Mouse (Mus musculus) kidney, embryonic 15.5 days (tissue): ENCODE measurements at regions not wholly inside any gene's neighbourhood (a gene's known extent, or its start where the extent isn't known, plus 50 kb on each side); places are given as distances from the start of the nearest gene placed in this dataset.

Source experiments
- ATAC-seq: fragments of 200-750 bp; cut with Nextera tagmentation; replicated peaks from 2 replicates; pipeline ENCODE4 v1.8.0; 2017; ENCODE audit warnings: moderate TSS enrichment; ENCODE audit not compliant: low FRiP score
- H3K27ac ChIP-seq: fragments of 300-500 bp; sonication (generic); 2 replicates; pipeline ENCODE4 v1.5.1; 2015; ENCODE audit warnings: mild to moderate bottlenecking, inconsistent platforms
- H3K27me3 ChIP-seq: fragments of 300-500 bp; sonication (generic); 2 replicates; pipeline ENCODE4 v1.6.1; 2015; ENCODE audit warnings: inconsistent platforms
- H3K36me3 ChIP-seq: fragments of 300-500 bp; sonication (generic); 2 replicates; pipeline ENCODE4 v1.6.1; 2015; ENCODE audit warnings: inconsistent platforms
- H3K4me1 ChIP-seq: fragments of 300-500 bp; sonication (generic); 2 replicates; pipeline ENCODE4 v1.6.1; 2015; ENCODE audit warnings: inconsistent platforms
- H3K4me2 ChIP-seq: fragments of 300-500 bp; sonication (generic); 2 replicates; pipeline ENCODE4 v1.6.1; 2015; ENCODE audit warnings: moderate library complexity, mild to moderate bottlenecking, inconsistent platforms
- H3K4me3 ChIP-seq: fragments of 300-500 bp; sonication (generic); replicated peaks from 2 replicates; pipeline ENCODE4 v1.5.1; 2015; ENCODE audit warnings: mild to moderate bottlenecking, inconsistent platforms
- H3K9ac ChIP-seq: fragments of 300-500 bp; sonication (generic); 2 replicates; pipeline ENCODE4 v1.6.1; 2015; ENCODE audit warnings: mild to moderate bottlenecking, inconsistent platforms
- H3K9me3 ChIP-seq: fragments of 300-500 bp; sonication (generic); replicated peaks from 2 replicates; pipeline ENCODE4 v1.6.1; 2016; ENCODE audit warnings: inconsistent platforms
- WGBS: fragments of 180-500 bp; shearing (Covaris S2); methylation state at CpG from one replicate; pipeline ENCODE4 v1.1.7; 2015; ENCODE audit warnings: mixed read lengths; 5-methylcytosine and 5-hydroxymethylcytosine counted together

GRCm38 (mm10) chr13:110845695-110846094 is 409.1 kb upstream of the Actbl2 start:
- Histone ChIP-seq H3K36me3 (no peaks in the 10 kb centered on the region), H3K27ac (no peak overlapping the region), H3K9me3 (no peaks in the 10 kb centered on the region), H3K4me1 (no peaks in the 10 kb centered on the region), H3K9ac (no peak overlapping the region), H3K4me2 (no peak overlapping the region), H3K4me3 (no peak overlapping the region), H3K27me3 (no peaks in the 10 kb centered on the region)
- ATAC-seq: no peak
- WGBS: 87% methylated on average over 2 of the region's 2 CpGs

DNA sequence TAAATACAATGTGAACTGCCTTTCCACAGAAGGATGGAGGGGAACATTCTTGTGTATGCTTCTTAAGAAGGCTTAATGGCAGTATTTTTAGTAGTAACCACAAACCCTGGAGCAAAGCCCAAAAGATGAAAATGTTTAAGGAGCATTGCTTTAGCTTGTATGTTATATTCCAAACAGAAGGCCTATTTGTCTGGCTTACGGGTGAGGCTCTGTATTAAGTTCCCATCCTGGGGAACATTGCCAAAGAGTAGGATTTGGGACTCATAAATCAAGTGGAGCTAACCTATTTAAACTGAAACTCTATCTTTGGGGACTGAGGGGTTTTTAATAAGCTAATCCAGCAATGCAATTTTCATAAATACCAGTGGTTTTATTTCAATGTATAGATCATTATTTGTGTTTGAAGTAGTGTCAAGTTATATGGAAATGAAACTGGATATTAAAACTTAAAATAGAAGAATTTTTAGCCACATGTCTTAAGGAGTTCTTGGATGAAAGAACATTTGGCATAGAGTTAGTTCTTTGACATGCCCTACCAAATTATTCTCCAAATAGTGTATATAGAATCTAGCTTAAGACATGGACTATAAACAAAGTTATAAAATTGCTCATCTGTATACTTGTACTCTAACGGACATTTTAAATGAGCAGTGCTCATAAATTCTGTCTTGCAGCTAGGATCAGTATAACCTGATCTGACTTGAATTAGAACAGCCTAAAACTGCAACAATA is 401.7 kb upstream of the Actbl2 start:
- H3K4me2 ChIP-seq: no peak overlapping the region
- H3K27ac ChIP-seq: no peak overlapping the region
- H3K36me3 ChIP-seq: no peaks in the 10 kb centered on the region
- no peak overlapping the region for H3K9ac ChIP-seq
- H3K4me3 ChIP-seq: no peak overlapping the region
- no peaks in the 10 kb centered on the region for H3K9me3 ChIP-seq
- no peaks in the 10 kb centered on the region for H3K27me3 ChIP-seq
- ATAC-seq: no peak
- 31% methylated on average over 2 of the region's 2 CpGs for WGBS
- 0 out of 2 replicates have a peak, but pooled peaks cover 2% of the 10 kb centered on the region for H3K4me1 ChIP-seq

- 52% methylated on average over 1 of the region's 1 CpGs for WGBS
- Histone ChIP-seq H3K27me3 (no peaks in the 10 kb centered on the region), H3K9me3 (no peaks in the 10 kb centered on the region), H3K4me1 (0 out of 2 replicates have a peak, but pooled peaks cover 2% of the 10 kb centered on the region), H3K27ac (no peak overlapping the region), H3K4me2 (no peak overlapping the region), H3K36me3 (no peaks in the 10 kb centered on the region), H3K4me3 (no peak overlapping the region), H3K9ac (no peak overlapping the region)
- ATAC-seq: no peak
Observed at GRCm38 (mm10) chr13:110854213-110854612, 400.6 kb upstream of the Actbl2 start.

DNA sequence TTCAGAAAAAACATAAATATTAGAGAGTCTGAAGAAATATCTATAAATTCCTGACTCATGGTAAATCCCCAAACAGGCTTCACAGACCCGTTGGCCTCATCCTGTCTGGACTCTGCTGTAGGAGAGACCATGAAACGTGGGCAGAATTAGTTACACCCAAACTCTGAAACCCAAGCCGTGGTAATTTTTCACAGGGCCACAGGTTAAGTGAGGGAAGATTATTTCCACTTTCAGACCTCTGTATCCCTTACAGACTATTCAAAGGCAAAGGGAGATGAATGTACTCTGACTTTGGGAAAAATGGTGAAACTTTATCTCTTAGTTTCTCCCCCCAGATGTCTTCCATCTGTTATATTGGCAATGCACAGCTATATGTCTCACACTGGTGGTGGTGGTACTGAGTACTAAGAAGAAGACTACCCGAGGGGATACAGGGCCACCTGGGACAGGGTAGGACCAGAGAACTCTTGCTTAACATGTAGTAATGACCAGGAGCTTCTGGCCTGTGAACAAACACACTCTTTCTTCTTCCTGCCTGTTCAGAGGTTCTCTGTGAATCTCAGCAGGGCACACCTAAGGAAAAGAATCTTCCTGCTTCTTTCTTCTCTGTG is 388.8 kb upstream of the Actbl2 start:
- ATAC-seq: peak; percentile 58
- H3K4me2 ChIP-seq: no peak overlapping the region

DNA sequence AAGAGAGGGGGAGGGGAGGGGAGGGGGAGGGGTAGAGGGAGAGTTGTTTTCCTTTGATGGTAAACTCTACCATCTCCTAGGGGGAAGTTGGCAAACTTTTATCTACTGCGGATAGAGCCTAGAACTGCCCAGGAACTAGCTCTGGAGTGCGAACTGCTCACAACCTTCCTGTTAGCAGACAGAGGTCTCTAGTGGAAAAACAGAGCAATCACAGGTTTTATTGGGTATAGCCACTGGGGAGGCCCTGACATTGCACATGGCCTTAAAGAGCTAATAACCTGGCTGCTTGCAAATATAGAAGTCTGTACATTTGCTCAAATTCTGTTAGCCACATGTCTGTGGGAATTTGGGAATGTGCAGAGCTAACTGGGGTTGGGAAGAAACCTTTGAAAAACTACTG is 388.1 kb upstream of the Actbl2 start:
- no peak overlapping the region for H3K4me3 ChIP-seq
- H3K36me3 ChIP-seq: no peaks in the 10 kb centered on the region
- no peak overlapping the region for H3K9ac ChIP-seq
- H3K9me3 ChIP-seq: no peaks in the 10 kb centered on the region
- peak; percentile 64; the same call in 1 of the 2 replicates for ATAC-seq
- WGBS: 39% methylated on average over 2 of the region's 2 CpGs
- no peaks in the 10 kb centered on the region for H3K27me3 ChIP-seq
- H3K27ac ChIP-seq: no peak overlapping the region
- no peaks in the 10 kb centered on the region for H3K4me1 ChIP-seq
- no peak overlapping the region for H3K4me2 ChIP-seq

More for the DNA sequence above, 388.8 kb upstream of the Actbl2 start:
- no peak overlapping the region for H3K9ac ChIP-seq
- H3K4me3 ChIP-seq: no peak overlapping the region
- no peaks in the 10 kb centered on the region for H3K27me3 ChIP-seq
- no peak overlapping the region for H3K27ac ChIP-seq
- 36% methylated on average over 4 of the region's 4 CpGs for WGBS
- H3K9me3 ChIP-seq: no peaks in the 10 kb centered on the region
- H3K4me1 ChIP-seq: no peaks in the 10 kb centered on the region
- no peaks in the 10 kb centered on the region for H3K36me3 ChIP-seq

- no peak overlapping the region for H3K4me2 ChIP-seq
- H3K9ac ChIP-seq: no peak overlapping the region
- ATAC-seq: no peak
- no peak overlapping the region for H3K4me3 ChIP-seq
- H3K9me3 ChIP-seq: no peaks in the 10 kb centered on the region
- no peaks in the 10 kb centered on the region for H3K36me3 ChIP-seq
- WGBS: 75% methylated on average over 4 of the region's 4 CpGs
- no peaks in the 10 kb centered on the region for H3K4me1 ChIP-seq
- no peak overlapping the region for H3K27ac ChIP-seq
- no peaks in the 10 kb centered on the region for H3K27me3 ChIP-seq
Observed at GRCm38 (mm10) chr13:110871125-110871775, 383.6 kb upstream of the Actbl2 start.

GRCm38 (mm10) chr13:110871776-110872135 is 383.1 kb upstream of the Actbl2 start:
- Histone ChIP-seq H3K27ac (no peak overlapping the region), H3K4me3 (no peak overlapping the region), H3K36me3 (no peaks in the 10 kb centered on the region), H3K9ac (no peak overlapping the region), H3K4me2 (no peak overlapping the region), H3K27me3 (no peaks in the 10 kb centered on the region), H3K4me1 (no peaks in the 10 kb centered on the region), H3K9me3 (no peaks in the 10 kb centered on the region)
- 70% methylated on average over 1 of the region's 1 CpGs for whole genome bisulfite sequencing
- ATAC-seq: no peak

DNA sequence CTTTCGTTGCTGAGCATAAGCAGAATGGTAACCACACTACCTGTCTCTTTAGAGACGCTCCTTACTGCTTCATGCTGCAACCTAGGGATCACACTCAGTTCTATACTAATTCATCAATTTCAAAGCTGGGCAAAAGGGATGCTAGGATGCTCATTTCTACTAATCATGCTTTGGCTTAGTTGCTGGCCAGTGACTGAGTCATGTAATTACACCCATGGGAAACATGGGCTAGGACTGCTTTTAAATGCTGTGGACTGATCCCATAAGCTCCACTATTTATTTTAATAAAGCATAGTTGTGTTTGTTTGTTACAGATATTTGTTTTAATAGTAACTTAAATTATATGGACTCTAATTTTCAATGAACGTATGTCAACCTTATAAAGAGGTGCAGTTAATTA is 373.2 kb upstream of the Actbl2 start:
- Histone ChIP-seq H3K4me3 (no peak overlapping the region), H3K27ac (no peak overlapping the region), H3K9ac (no peak overlapping the region), H3K4me1 (peaks cover 11% of the 10 kb centered on the region), H3K4me2 (no peak overlapping the region), H3K27me3 (no peaks in the 10 kb centered on the region), H3K36me3 (no peaks in the 10 kb centered on the region), H3K9me3 (no peaks in the 10 kb centered on the region)
- ATAC-seq: no peak
- WGBS: 79% methylated on average over 3 of the region's 3 CpGs

- H3K36me3 ChIP-seq: no peaks in the 10 kb centered on the region
- H3K4me2 ChIP-seq: no peak overlapping the region
- H3K27ac ChIP-seq: 0 out of 2 replicates have a peak overlapping the region, but pooled peaks have one; percentile 5
- 27% methylated on average over 3 of the region's 3 CpGs for WGBS
- H3K4me3 ChIP-seq: no peak overlapping the region
- H3K4me1 ChIP-seq: peaks cover 11% of the 10 kb centered on the region
- H3K27me3 ChIP-seq: no peaks in the 10 kb centered on the region
- ATAC-seq: no peak
- no peaks in the 10 kb centered on the region for H3K9me3 ChIP-seq
- no peak overlapping the region for H3K9ac ChIP-seq
Observed at GRCm38 (mm10) chr13:110882173-110882572, 372.6 kb upstream of the Actbl2 start.

GRCm38 (mm10) chr13:110882661-110883172 is 372.1 kb upstream of the Actbl2 start:
- Histone ChIP-seq H3K4me3 (no peak overlapping the region), H3K9me3 (no peaks in the 10 kb centered on the region), H3K4me2 (no peak overlapping the region; the same call in 1 of the 2 replicates), H3K9ac (no peak overlapping the region), H3K27me3 (no peaks in the 10 kb centered on the region), H3K27ac (0 out of 2 replicates have a peak overlapping the region, but pooled peaks have one; percentile 5), H3K4me1 (peaks cover 11% of the 10 kb centered on the region), H3K36me3 (no peaks in the 10 kb centered on the region)
- WGBS: 33% methylated on average over 10 of the region's 10 CpGs
- no peak for ATAC-seq

DNA sequence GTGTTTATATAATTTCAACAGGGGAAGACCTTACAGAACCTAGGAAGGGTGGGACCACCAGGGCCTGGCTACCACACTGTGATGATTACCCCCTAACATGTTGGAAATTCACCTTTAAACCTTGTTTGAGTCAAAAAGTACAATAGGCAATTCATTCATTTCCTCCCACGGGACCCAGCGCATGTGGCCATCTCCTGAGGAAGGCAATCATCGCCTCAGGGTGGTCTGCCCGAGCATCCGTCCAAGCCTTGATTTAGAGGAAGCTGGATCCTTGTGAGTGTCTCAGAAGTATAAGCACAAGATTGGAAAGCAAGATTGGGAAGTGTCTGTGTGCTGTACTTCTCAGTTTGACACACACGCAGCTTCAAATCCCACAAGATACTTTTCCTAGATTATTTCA is 360.9 kb upstream of the Actbl2 start:
- Histone ChIP-seq H3K4me3 (no peak overlapping the region), H3K4me2 (no peak overlapping the region), H3K36me3 (no peaks in the 10 kb centered on the region), H3K9ac (no peak overlapping the region), H3K9me3 (no peaks in the 10 kb centered on the region), H3K4me1 (no peaks in the 10 kb centered on the region), H3K27me3 (no peaks in the 10 kb centered on the region), H3K27ac (no peak overlapping the region)
- 51% methylated on average over 6 of the region's 6 CpGs for WGBS
- ATAC-seq: no peak

- ATAC-seq: no peak
- H3K9me3 ChIP-seq: no peaks in the 10 kb centered on the region
- H3K27me3 ChIP-seq: no peaks in the 10 kb centered on the region
- no peaks in the 10 kb centered on the region for H3K4me1 ChIP-seq
- no peak overlapping the region for H3K27ac ChIP-seq
- H3K9ac ChIP-seq: no peak overlapping the region
- 78% methylated on average over 6 of the region's 6 CpGs for WGBS
- H3K4me3 ChIP-seq: no peak overlapping the region
- H3K4me2 ChIP-seq: no peak overlapping the region
- H3K36me3 ChIP-seq: no peaks in the 10 kb centered on the region
Observed at GRCm38 (mm10) chr13:110895349-110895748, 359.5 kb upstream of the Actbl2 start.
